Mouse (Mus musculus) neural tube, embryonic 14.5 days (tissue): ENCODE measurements around the gene Wdfy3. TPM values are rescaled to one million over a fixed set of nuclear protein-coding genes. Genes with fewer than 3 reads are reported as not detected.

Source experiments
- ATAC-seq: fragments of 200-750 bp; cut with Nextera tagmentation; 2 replicates; pipeline ENCODE4 v1.8.0; 2017; ENCODE audit warnings: low read depth, mild to moderate bottlenecking, moderate TSS enrichment, moderate library complexity
- H3K27ac ChIP-seq: fragments of 300-500 bp; sonication (generic); 2 replicates; pipeline ENCODE4 v1.5.1; 2014; ENCODE audit warnings: low read depth, mild to moderate bottlenecking, control low read depth, low read length, moderate library complexity, mixed read lengths
- H3K27me3 ChIP-seq: fragments of 300-500 bp; sonication (generic); 2 replicates; pipeline ENCODE4 v1.6.1; 2014; ENCODE audit warnings: low read length; ENCODE audit not compliant: control insufficient read depth, insufficient read depth
- H3K36me3 ChIP-seq: fragments of 300-500 bp; sonication (generic); 2 replicates; pipeline ENCODE4 v1.6.1; 2014; ENCODE audit warnings: low read length, mixed read lengths; ENCODE audit not compliant: control insufficient read depth, insufficient read depth
- H3K4me1 ChIP-seq: fragments of 300-500 bp; sonication (generic); 2 replicates; pipeline ENCODE4 v1.6.1; 2014; ENCODE audit warnings: low read length; ENCODE audit not compliant: control insufficient read depth, insufficient read depth
- H3K4me2 ChIP-seq: fragments of 300-500 bp; sonication (generic); 2 replicates; pipeline ENCODE4 v1.6.1; 2014; ENCODE audit warnings: mild to moderate bottlenecking, low read depth, low read length, control low read depth
- H3K4me3 ChIP-seq: fragments of 300-500 bp; sonication (generic); 2 replicates; pipeline ENCODE4 v1.5.1; 2014; ENCODE audit warnings: low read depth, low read length, control low read depth, mixed read lengths
- H3K9ac ChIP-seq: fragments of 300-500 bp; sonication (generic); replicated peaks from 2 replicates; pipeline ENCODE4 v1.6.1; 2014; ENCODE audit warnings: low read depth, mild to moderate bottlenecking, control low read depth, low read length, mixed read lengths
- H3K9me3 ChIP-seq: fragments of 300-500 bp; sonication (generic); 2 replicates; pipeline ENCODE4 v1.6.1; 2016; ENCODE audit warnings: low read length; ENCODE audit not compliant: control insufficient read depth
- WGBS: fragments of 180-500 bp; shearing (Covaris S2); extraction: QIAGEN DNeasy Blood & Tissue Kit; methylation state at CpG from one replicate; pipeline ENCODE4 v1.1.7; 2014; 5-methylcytosine and 5-hydroxymethylcytosine counted together
- polyA plus RNA-seq: library from polyadenylated mRNA; unstranded; fragments of >200 nt; fragmentation: Nextera tagmentation; extraction: Ambion mirVana; gene quantifications from 2 replicates; pipeline ENCODE4 v1.2.1, GENCODE M21; 2014

Gene Wdfy3
- polyA plus RNA-seq, 1 experiment from 2014 or later = 34.9 TPM

GRCm38 (mm10) chr5:101949323-101949722 lies 120.4 kb downstream of the Wdfy3 start:
- no peaks in the 10 kb centered on the region for H3K9me3 ChIP-seq
- no peak for ATAC-seq

GRCm38 (mm10) chr5:101948641-101949040 lies 121.1 kb downstream of the Wdfy3 start:
- WGBS = 89% methylated on average over 7 of the region's 7 CpGs
- Histone ChIP-seq H3K4me1 (no peaks in the 10 kb centered on the region), H3K36me3 (peaks cover 52% of the 10 kb centered on the region), H3K27ac (no peak overlapping the region), H3K4me2 (no peak overlapping the region), H3K4me3 (no peak overlapping the region), H3K9ac (no peak overlapping the region), H3K27me3 (no peaks in the 10 kb centered on the region), H3K9me3 (no peaks in the 10 kb centered on the region)
- ATAC-seq = no peak

More at GRCm38 (mm10) chr5:101949323-101949722, 120.4 kb downstream of the Wdfy3 start:
- H3K4me2 ChIP-seq = no peak overlapping the region
- no peaks in the 10 kb centered on the region for H3K4me1 ChIP-seq
- H3K27me3 ChIP-seq = no peaks in the 10 kb centered on the region
- H3K27ac ChIP-seq = no peak overlapping the region
- 56% methylated on average over 8 of the region's 8 CpGs for WGBS
- no peak overlapping the region for H3K4me3 ChIP-seq
- peaks cover 48% of the 10 kb centered on the region for H3K36me3 ChIP-seq
- H3K9ac ChIP-seq = no peak overlapping the region

DNA sequence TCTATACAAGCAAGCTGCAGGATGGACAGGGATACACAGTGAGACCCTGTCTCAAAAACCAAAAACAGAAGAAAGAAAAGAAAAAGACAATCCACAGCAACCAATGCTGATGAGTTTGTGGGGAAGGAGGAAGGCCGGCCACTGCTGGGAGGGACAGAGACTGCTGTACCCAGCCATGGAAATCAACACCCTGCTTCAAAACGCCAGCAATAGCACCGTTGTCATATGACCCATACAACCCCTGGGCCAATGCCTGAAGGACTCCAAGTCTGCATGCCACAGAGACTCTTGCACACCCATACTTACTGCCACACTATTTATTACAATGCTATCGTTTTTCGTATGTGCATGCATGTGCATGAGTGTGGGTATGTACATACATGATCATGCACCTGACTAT lies 124.0 kb downstream of the Wdfy3 start:
- Histone ChIP-seq H3K27me3 (no peaks in the 10 kb centered on the region), H3K9ac (no peak overlapping the region), H3K4me3 (no peak overlapping the region), H3K36me3 (peaks cover 60% of the 10 kb centered on the region), H3K27ac (no peak overlapping the region), H3K9me3 (no peaks in the 10 kb centered on the region), H3K4me1 (no peaks in the 10 kb centered on the region), H3K4me2 (no peak overlapping the region)
- no peak for ATAC-seq
- 97% methylated on average over 5 of the region's 5 CpGs for WGBS

DNA sequence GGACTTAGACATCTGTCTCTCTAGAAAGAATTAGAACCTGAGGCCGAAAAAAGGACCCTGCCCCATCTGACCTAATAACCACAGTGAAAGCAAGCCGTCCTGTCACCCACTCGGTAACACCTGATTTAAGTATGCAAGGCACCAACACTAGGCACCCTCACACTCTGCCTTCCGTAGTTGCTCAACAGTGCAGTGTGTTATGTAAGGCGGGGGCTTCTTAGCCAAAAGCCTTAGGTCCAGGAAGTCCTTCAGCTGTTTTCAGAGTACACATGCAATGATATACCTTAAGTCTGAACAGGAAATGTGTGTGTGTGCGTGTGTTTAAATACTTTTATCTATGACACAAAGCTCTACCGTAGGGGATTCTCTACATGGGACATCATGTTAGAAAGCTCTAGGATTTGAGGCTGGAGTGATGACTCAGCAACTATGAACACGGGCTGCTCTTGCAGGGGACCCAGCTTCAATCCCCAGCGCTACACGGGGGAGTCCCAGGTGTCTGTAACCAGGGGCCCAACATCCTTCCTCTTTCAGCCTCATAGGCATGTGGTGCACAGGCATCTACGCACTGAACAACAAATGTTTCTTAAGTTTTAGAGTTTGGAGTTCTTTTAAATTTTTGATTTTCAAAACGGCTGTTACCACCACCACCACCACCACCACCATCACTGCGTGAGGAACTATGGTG lies 131.7 kb downstream of the Wdfy3 start:
- Histone ChIP-seq H3K4me1 (no peaks in the 10 kb centered on the region), H3K27ac (no peak overlapping the region), H3K27me3 (no peaks in the 10 kb centered on the region), H3K4me3 (no peak overlapping the region), H3K36me3 (peaks cover 56% of the 10 kb centered on the region), H3K4me2 (no peak overlapping the region), H3K9ac (no peak overlapping the region), H3K9me3 (no peaks in the 10 kb centered on the region)
- ATAC-seq = no peak
- WGBS = 94% methylated on average over 13 of the region's 13 CpGs

DNA sequence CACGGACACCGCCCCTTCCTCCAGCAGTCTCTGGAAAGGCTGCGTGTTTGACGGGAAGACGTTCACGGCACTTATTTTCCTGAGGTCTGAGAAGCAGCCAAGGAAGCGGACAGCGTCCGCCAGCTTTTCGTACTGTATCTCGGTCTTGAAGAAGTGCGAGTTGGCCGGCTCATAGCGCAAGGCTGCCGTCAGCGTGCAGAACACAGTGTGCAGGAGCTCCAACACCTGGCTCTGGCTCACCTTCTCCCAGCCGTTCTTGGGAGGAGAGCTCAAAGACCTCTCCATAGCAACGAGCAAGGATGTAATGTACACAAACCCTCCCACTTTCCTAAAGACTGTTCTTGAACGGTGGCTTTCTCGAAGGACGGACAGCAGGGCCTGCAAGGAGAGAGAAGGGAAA lies 132.4 kb downstream of the Wdfy3 start:
- H3K27ac ChIP-seq = no peak overlapping the region
- no peaks in the 10 kb centered on the region for H3K27me3 ChIP-seq
- 90% methylated on average over 21 of the region's 21 CpGs for WGBS
- no peak overlapping the region for H3K4me2 ChIP-seq
- peaks cover 51% of the 10 kb centered on the region for H3K36me3 ChIP-seq
- no peaks in the 10 kb centered on the region for H3K4me1 ChIP-seq
- no peaks in the 10 kb centered on the region for H3K9me3 ChIP-seq
- ATAC-seq = no peak
- H3K4me3 ChIP-seq = no peak overlapping the region
- H3K9ac ChIP-seq = no peak overlapping the region

- no peaks in the 10 kb centered on the region for H3K4me1 ChIP-seq
- no peak overlapping the region for H3K9ac ChIP-seq
- no peak overlapping the region for H3K27ac ChIP-seq
- no peaks in the 10 kb centered on the region for H3K27me3 ChIP-seq
- H3K4me3 ChIP-seq = no peak overlapping the region
- H3K9me3 ChIP-seq = no peaks in the 10 kb centered on the region
- WGBS = 64% methylated on average over 16 of the region's 16 CpGs
- peaks cover 44% of the 10 kb centered on the region for H3K36me3 ChIP-seq
- ATAC-seq = no peak
- H3K4me2 ChIP-seq = no peak overlapping the region
Measured at GRCm38 (mm10) chr5:101935893-101936292, 133.8 kb downstream of the Wdfy3 start.

DNA sequence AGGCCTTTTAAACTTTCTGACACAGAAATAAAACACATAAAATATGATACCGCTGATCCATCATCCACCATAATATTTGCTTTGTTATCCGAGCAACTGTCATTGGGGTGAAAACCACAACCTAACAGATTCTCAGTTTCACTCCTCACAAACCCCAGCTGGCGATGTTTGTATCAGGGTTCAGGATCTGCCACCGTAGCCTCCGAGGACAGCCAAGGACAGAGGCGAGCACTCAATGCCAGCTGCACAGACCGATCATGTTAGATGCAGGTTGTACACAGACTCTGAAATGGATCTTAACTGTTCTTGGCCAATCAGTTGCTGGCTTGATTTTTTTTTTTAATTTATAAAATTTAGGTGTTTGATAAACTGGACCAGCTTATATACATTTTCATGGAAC lies 135.1 kb downstream of the Wdfy3 start:
- ATAC-seq = no peak
- Histone ChIP-seq H3K4me1 (no peaks in the 10 kb centered on the region), H3K27me3 (no peaks in the 10 kb centered on the region), H3K36me3 (peaks cover 43% of the 10 kb centered on the region), H3K4me2 (no peak overlapping the region), H3K9ac (no peak overlapping the region), H3K9me3 (no peaks in the 10 kb centered on the region), H3K27ac (no peak overlapping the region), H3K4me3 (no peak overlapping the region)
- WGBS = 89% methylated on average over 7 of the region's 7 CpGs

DNA sequence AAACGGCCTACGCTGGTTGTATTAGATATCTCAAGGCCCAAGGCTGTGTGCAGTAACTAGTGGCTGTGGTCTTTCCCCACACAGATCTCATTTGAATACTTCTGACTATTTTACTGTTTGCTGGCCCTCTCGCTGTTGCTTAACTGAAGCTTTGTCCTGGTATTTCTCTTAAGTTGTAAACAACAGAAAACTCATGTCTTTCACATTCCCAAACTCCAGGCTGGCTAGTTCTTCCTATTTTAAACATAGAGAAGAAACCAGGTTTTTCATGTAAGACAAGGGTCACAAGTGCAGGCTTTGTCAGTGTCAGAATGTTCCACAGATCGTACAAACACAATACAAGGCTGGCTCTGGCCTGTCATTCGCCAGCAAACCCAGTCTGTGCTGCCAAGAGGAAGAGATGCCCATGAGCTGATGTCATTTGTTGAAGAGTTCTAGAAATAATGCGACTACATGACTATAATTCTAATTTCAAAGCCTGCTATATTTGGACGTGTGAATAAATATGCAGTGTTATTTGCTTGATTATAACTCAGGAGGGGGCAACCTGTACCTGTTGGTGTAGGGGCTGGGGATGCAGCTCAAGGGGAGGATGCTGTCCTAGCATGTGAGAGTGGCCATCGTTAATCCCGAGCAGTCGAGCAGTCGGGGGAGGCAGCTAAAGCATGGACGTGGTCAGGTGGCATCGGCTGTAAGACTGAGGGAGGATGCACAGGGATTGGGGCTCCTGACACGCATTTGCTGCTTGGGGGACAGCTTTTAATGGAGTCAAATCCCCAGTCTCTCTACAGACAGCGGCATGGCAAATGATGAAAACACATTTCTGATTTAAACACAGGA lies 136.5 kb downstream of the Wdfy3 start:
- Histone ChIP-seq H3K27ac (no peak overlapping the region), H3K4me2 (no peak overlapping the region), H3K27me3 (no peaks in the 10 kb centered on the region), H3K9ac (no peak overlapping the region), H3K4me1 (no peaks in the 10 kb centered on the region), H3K4me3 (no peak overlapping the region), H3K9me3 (no peaks in the 10 kb centered on the region), H3K36me3 (peaks cover 44% of the 10 kb centered on the region)
- no peak for ATAC-seq
- 80% methylated on average over 15 of the region's 15 CpGs for WGBS

DNA sequence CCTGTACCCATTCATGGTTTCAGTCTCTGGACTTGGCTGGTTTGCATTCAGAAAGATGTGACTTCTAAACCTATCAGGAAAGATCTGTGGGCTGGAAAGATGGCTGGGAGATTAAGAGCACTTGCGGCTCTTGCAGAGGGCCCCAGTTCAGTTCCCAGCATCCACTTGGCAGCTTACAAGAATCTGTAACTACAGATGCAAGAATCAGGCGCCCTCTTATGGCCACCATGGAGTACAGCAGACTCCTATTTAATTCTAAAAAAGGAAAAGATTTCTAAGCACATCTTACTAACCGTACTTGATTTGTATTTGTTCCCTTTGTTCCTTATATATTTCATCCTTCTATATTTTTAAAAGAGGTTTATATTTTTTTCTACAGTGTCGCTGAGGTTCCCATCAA lies 137.7 kb downstream of the Wdfy3 start:
- H3K36me3 ChIP-seq = peaks cover 39% of the 10 kb centered on the region
- no peak for ATAC-seq

More for the DNA sequence above, 137.7 kb downstream of the Wdfy3 start:
- Histone ChIP-seq H3K27ac (no peak overlapping the region), H3K4me2 (no peak overlapping the region), H3K27me3 (no peaks in the 10 kb centered on the region), H3K9me3 (no peaks in the 10 kb centered on the region), H3K4me1 (no peaks in the 10 kb centered on the region), H3K9ac (no peak overlapping the region), H3K4me3 (no peak overlapping the region)
- WGBS = 63% methylated on average over 4 of the region's 4 CpGs
